Mouse (Mus musculus) gastrocnemius, adult 8-10 months (tissue): ENCODE measurements around the gene Trdmt1. TPM values are rescaled to one million over a fixed set of nuclear protein-coding genes. Genes with fewer than 3 reads are reported as not detected.
A peak's percentile ranks its signal among the peaks of the same experiment; 100 is the strongest.
"Not testable (repeated sequence)": the region's sequence is repeated elsewhere in the genome, so short reads cannot be mapped to it uniquely, and the experiment has no call there.

ENCODE experiments used
- DNase-seq, 2 experiments: peaks; one replicate each; pipeline ENCODE4 v3.0.0; 2022; ENCODE audit warnings: low spot score in 2 of 2
- total RNA-seq, 4 experiments: library from RNA; stranded (reverse); gene quantifications; 2 replicates each; pipeline ENCODE4 v1.2.4; 2022

Gene Trdmt1
- total RNA-seq, result 1 to 10 TPM; 2.4 to 4.1 (median 3.7) TPM

GRCm38 (mm10) chr2:13544193-13544824, at the start of gene Trdmt1:
Trdmt1 (minus strand) TSS chr2:13544668.
- peak; percentile 67 to 77 for DNase-seq

DNA sequence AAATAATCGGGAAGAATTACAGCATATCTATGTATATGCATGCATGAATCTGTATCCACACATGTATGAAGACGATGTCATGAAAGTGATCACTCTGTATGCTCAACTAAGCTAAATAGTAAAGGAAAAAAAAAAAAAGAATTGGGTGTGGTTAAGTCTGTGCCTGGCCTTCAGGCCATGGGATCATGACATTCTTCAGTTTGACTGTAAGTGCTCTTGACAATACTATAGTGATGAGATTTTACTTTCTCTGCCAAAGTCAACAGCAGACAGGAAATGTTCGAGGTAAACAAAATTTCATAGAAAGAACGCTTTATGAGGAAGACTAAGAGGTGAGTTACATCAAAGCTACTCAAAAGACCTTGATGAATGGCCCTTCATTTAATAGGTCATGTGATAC, 48.9 kb upstream of the Trdmt1 start:
- no peak for DNase-seq

- DNase-seq, result not testable (repeated sequence)
These were observed 39.3 kb upstream of the Trdmt1 start for GRCm38 (mm10) chr2:13583746-13584145.

GRCm38 (mm10) chr2:13582184-13582583, 37.7 kb upstream of the Trdmt1 start:
- DNase-seq, result no peak

GRCm38 (mm10) chr2:13579991-13580390, 35.5 kb upstream of the Trdmt1 start:
- DNase-seq, result no peak

GRCm38 (mm10) chr2:13579315-13579714, 34.8 kb upstream of the Trdmt1 start:
- DNase-seq, result no peak

- peak; percentile 8 to 15 for DNase-seq
These were observed 34.1 kb upstream of the Trdmt1 start for GRCm38 (mm10) chr2:13578473-13579152.

DNA sequence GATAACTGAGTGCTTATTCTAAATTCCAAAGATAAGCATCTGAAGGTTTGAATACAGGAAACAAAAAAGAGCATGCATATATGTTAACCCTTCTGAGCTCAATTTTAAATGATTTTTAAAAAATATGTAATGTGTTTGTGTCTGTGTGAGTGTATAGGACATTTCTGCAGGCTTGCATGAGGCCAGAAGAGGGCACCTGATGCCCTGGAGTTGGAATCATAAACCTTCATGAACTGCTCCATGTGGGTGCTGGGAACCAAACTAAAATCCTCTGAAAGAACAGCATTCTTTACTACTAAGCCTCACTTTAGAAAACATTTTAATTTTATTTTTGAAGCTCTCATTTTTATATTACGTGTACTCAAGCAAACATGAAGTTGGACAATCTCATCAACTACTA, 32.9 kb upstream of the Trdmt1 start:
- no peak for DNase-seq

GRCm38 (mm10) chr2:13575926-13576325, 31.5 kb upstream of the Trdmt1 start:
- no peak for DNase-seq

DNA sequence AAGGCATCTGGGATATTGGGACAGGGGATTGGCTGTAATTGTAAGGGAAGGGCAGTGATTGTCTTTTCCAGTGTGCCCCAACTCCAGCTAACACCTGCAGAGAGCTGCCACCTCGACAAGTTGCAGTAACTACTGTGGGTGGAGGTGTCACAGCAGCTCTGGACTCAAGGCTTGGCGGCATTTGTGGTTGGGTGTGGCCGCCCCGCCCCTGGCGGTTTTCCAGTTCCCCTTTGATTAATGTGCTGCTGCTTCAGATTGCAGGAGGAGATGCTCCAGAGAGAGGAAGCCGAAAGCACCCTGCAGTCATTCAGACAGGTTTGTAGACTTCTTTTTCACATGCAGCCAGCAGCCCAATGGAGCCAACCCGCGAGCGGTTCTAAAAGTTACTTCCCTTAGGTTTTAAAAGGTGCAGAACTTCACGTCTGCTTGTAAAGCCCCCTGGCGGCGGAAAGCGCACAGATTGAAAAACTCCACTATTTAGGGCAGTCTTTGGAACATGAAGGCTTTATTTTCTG, 30.9 kb upstream of the Trdmt1 start:
- DNase-seq, result peak; percentile 59 to 69

GRCm38 (mm10) chr2:13574801-13575150, 30.3 kb upstream of the Trdmt1 start:
- peak; percentile 13 to 22 for DNase-seq

GRCm38 (mm10) chr2:13574066-13574800, 29.8 kb upstream of the Trdmt1 start:
- peak; percentile 66 to 74 for DNase-seq

- DNase-seq, result peak; percentile 84 to 87
These were observed 29.1 kb upstream of the Trdmt1 start, which contains the start of gene Vim for GRCm38 (mm10) chr2:13573408-13574065. Vim (plus strand) TSS chr2:13573927.

GRCm38 (mm10) chr2:13572647-13573407, 28.4 kb upstream of the Trdmt1 start:
- no peak for DNase-seq

GRCm38 (mm10) chr2:13572101-13572553, 27.7 kb upstream of the Trdmt1 start:
- DNase-seq, result peak in 1 of 2 experiments; percentile 11

GRCm38 (mm10) chr2:13570122-13570521, 25.7 kb upstream of the Trdmt1 start:
- no peak for DNase-seq

DNA sequence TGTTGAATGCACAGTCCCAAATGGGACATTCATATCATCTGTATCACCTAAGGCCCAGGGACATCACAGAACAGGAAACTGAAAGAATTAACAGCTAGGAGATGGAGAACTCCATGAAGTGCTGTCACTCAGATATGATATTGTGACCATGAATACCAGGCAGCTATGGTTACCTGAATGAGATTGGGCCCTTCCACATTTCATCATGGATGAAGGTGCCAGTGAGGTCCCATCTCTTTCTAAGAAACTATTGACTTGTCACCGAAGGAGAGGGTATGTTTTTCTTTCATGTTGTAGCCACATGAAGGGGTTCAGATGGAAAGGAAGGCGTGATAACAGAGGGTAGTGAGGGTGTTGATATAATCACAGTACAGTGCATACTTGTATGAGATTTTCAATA, 15.9 kb upstream of the Trdmt1 start:
- DNase-seq, result no peak

- no peak for DNase-seq
These were observed 15.3 kb upstream of the Trdmt1 start for GRCm38 (mm10) chr2:13559729-13560128.

DNA sequence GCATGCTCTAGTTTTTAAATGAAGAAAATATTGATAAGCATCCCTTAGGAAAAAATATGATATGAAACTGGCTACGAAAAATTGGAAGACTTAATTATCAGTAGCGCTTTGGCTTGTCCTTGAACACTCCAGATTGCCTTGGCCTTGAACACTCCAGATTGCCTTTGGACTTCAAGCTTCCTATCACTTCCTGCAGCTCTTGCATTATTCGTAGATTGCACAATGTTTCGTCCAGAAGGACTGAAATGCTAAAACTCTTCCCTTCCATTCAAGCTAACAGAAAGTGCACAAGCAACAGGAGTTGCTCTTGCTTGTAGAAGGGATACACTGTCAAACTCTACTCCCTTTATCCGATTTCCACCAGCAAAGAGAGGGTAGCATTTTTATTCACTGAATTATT, 14.8 kb upstream of the Trdmt1 start:
- DNase-seq, result no peak

DNA sequence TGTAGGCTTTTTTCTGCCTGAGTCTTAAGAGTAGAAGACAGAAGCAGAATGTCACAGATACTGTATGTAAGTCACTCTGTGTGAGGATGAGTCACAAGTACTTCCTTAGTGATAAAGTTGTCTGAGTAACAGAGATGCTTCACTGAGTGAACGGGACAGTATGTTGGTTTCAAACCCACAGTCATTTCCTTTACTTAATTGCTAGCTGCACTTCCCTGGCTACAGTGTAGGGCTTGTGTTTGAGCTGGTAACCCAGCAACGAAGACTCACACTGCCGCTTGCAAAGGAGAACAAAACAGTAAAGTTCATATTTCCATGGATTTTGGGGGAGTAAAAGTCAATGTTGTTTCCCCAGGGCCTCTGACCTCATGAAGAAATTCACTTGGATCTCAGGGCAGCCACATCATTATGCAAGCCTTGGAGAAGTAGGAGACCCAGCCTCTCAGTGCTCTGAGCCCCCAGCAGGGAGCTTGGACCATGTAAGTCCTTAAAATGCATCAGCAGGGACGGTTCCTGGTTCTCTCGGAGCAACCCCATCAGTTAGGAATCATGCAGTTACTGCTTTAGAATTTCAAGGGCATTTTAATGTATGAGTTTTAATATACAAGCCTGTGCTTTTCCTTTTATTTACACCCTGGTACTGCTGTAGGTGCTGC, 14.3 kb upstream of the Trdmt1 start:
- peak in 1 of 2 experiments; percentile 27 for DNase-seq
